Mouse (Mus musculus) mouse embryonic stem cell (cell line): Measurements from ENCODE around the gene Trim28.

Experiments
- in situ Hi-C, 2 experiments: fragments of 300-500 bp; cut with MboI; formaldehyde crosslinking; loops; 1 replicate in 1 of 2; 3 replicates in 1 of 2; pipeline ENCODE4 v1.14.3; 2019 to 2020; ENCODE audit warnings: low sequenced_read_pairs in 2 of 2, low pct_unique_long_range_greater_than_20kb in 1 of 2, mixed read lengths in 1 of 2; ENCODE audit not compliant: unreplicated experiment in 1 of 2

The Trim28 gene

DNA sequence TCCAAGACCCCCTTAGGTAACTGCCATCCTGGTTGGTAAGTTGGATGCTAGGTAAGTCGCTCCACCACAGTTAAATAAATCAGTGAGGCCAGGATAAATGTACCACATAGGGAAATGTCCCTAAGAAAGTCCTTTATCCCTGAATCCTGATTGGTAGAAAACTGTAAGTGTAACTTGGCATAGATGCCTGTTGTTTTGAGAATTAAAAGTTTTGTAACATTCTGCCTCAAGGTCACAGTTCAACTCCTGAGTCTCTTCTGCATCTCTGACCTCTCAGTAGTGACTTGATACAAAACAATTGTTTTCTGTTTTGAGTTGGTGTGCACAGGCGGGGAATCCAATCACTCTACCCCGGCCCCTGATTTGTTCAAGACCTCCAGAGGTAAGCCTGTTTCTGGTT is at the start of gene Trim28:
Gene Trim28, plus strand, starts transcription at position 264 of the 400 bp plus-strand sequence.
- in situ Hi-C loops, result no loop called here

DNA sequence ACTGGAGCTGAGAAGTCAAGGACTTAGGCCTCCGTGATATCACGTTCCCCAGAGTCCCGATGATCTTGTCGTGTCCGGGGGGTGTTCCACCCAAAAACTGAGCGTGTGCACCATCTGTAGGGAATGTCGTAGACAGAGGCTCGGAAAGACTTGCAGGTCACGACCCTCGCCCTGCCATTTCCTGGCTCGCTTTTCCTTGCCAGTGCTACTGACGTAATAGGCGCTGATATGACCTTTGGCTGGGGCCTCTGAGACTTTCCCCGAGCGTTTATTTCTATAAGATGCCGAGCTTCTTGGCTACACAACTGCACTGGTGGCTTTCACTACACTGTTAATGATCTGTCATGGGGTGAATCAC is 49.1 kb upstream of the Trim28 start:
- in situ Hi-C loops, result no loop called here

DNA sequence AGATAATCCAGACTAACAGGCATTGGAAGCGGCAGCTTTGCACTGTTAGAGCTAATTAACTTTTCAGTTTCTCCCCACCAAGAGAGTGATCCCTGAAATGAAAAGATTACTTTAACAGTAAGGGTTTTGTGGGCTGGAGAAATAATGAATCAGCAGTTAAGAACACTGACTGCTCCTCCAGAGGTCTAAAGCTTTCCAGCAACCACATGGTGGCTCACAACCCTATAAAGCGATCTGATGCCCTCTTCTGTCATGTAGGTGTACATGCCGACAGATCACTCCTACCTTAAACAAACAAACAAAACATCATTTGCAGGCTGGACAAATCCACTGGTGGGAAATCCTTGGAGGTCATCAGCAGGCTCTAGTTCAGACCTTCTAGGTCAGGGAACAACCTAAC is 44.0 kb upstream of the Trim28 start:
- in situ Hi-C loops, result no loop called here

DNA sequence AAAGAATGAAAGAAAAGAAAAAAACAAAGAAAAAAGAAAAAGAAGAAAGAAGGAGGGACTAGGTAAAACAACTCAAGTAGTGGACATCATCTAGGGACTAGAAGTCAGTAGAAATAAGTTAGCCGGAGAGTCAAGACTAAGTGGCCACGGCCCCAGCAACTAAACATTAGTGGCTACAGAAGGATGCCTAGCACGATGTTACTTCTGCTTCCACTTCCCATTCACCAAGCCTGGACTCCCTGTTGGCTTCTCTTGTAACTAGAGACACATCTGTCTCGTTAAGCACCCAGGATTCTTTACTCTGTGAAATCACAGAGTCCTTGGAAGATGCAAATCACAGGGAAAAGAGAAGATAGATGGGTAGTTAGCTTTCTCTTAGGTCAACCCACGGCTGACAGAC is 41.4 kb upstream of the Trim28 start:
- in situ Hi-C loops, result no loop called here

DNA sequence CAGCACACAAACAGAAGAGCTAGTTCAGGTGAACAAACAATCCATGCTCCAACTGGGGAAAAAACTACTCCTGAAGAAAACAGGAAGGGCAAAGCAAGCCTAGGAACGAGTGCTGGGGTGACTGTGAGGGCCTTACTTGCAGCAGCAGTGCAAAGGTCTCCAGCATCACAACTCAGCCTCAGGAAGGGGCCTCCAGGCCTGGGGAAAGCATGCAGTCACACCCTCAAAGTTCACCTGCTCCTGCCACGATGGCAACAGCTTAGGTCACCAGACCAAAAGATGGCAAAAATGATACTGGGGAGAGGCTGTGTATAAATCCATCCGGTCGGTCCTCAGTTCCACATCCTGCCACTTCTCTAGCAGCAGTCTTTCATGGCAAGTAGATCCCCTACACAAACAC is 40.0 kb upstream of the Trim28 start:
- in situ Hi-C loops, result no loop called here

DNA sequence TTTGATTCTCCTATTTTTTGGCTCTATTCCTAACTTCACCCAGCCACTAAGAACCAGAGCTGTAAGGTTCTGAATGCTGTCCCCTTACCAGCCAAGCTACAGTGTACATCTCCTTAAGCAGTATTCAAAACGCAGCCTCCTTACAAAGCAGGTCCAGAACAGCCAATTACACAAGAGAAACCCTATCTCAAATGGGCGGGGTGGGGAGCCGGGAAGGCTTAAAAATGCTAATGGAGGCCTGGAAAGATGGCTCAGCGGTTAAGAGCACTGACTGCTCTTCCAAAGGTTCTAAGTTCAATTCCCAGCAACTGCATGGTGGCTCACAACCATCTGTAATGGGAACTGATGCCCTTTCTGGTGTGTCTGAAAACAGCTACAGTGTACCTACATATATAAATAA is 39.2 kb upstream of the Trim28 start:
- in situ Hi-C loops, result no loop called here

DNA sequence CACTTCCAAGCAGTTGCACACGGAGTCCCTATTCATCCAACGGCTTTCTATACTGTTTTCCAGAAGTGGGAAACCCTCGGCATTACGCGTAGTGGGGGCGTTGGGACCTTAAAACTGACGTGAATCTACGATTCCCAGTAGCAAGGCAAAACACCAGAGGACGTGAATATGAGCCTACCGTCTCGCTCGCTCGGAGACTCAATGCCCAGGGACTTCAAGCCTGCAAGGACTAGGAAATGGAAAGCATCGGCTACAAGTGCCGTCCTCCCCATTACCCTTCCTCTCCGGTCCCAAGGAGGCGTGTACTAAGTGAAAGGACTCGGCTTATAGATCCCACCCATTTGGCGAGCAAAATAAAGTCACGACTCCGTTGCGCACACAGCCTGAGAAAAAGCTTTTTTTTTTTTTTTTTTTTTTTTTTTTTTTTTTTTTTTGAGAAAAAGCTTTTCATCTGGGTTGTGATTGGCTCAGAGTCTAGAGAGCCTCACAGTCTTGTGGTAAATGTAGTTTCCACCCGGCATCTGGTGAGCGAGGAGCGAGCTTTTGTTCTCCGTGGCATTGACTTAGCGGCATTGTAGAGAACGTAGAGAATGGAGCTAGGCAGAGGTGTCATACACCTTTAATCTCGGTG is 37.3 kb upstream of the Trim28 start:
- in situ Hi-C loops, result no loop called here

DNA sequence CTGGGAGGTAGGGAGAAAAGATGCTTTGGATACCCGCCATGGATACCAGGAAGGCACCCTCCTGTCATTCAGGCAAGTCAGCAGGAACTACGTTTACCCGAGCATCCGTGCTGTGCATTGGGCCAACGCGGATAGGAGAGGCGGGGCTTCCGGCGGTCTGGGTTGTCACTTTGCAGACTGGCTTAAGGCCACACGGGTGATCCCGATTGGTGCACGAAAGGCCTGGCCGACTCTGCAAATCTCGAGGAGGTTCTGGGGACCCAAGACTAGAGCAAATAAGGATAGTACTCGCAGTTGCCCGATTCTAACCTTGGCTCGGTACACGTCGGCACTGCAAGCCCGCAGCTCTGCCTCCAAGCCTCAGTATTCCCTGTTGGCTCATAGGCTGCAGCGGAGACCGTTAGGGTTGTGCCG is 33.2 kb upstream of the Trim28 start, which contains the start of gene Zfp324:
Gene Zfp324, plus strand, starts transcription at position 161 of the 414 bp plus-strand sequence.
- in situ Hi-C loops, result no loop called here

DNA sequence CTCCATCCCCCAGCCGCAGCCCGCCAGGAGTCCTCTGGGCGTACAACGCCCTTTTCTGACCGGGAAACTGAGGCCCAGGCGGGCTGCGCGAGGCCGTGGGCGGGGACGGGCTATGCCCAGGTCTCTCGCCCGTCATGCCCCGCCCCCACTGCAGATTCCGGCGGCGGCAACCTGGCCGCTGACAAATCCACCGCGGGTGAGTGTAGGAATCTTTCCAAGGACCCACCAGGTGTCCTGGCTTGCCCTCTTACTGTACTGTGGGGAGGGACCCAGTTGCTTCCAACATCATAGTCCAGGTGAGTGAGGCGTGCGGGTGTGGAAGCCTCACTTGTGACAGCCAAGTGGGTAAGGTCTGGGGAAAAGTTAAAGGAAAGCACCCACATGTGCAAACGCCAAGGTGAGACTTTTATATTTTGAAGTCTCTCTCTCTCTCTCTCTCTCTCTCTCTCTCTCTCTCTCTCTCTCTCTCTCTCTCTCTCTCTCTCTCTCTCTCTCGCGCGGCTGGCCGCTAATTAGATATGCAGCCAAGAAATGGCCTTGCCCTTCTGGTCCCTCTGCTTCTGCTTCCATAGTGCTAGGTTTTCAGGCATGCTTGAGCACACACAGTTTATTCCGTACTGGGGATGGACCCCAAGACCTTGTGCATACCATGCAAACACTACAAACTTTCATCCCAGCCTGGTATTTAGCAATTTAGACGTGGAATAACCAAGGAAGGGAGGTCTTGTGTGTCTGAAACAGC is 32.6 kb upstream of the Trim28 start:
- in situ Hi-C loops, result no loop called here

DNA sequence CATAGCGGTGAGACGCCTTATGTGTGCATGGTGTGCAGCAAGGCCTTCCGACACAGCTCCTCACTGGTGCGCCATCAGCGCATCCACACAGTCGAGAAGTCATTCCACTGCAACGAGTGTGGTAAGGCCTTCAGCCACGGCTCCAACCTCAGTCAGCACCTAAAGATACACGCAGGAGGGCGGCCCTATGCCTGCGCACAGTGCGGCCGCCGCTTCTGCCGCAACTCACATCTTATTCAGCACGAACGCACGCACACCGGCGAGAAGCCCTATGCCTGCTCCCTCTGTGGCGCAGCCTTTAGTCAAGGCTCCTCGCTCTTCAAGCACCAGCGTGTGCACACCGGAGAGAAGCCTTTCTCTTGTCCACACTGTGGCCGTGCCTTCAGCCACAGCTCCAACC is 28.0 kb upstream of the Trim28 start:
- in situ Hi-C loops, result no loop called here

DNA sequence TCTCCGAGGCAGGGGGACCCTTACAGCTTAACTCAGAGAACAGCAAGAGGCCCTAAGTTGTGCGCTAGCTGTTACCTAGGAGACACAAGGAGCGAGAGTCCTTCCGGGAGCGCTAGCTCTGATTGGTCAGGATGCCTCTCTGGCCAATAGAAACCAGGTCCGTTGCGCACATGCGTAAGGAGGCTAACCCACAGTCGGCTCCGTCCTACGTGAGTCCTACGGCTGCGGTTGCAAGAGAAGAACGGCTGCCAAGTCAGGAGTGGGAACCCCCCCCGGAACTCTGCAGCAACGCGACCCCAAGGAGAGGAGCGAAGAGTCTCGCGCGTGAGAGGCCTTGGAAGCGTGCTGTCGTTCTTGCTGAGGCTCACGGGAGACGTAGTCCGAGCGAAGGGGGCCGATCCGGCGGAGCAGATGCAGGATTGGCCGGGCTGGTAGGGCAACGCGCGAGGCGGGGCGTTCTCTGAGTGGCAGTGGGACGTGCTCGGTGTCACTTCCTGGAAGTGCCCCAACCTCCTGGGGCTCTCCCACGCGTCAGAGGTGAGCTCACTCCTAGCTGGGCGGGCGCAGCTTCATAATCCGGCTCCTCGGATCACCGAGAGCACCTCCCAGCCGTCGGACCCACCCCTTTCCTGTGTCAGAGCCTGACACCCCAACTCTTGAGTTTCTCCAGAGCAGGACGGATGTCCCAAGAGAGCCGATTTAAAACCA is 21.1 kb upstream of the Trim28 start, which contains the start of gene Zfp446:
Gene Zfp446, plus strand, starts transcription at position 167 of the 708 bp plus-strand sequence.
- in situ Hi-C loops, result no loop called here

DNA sequence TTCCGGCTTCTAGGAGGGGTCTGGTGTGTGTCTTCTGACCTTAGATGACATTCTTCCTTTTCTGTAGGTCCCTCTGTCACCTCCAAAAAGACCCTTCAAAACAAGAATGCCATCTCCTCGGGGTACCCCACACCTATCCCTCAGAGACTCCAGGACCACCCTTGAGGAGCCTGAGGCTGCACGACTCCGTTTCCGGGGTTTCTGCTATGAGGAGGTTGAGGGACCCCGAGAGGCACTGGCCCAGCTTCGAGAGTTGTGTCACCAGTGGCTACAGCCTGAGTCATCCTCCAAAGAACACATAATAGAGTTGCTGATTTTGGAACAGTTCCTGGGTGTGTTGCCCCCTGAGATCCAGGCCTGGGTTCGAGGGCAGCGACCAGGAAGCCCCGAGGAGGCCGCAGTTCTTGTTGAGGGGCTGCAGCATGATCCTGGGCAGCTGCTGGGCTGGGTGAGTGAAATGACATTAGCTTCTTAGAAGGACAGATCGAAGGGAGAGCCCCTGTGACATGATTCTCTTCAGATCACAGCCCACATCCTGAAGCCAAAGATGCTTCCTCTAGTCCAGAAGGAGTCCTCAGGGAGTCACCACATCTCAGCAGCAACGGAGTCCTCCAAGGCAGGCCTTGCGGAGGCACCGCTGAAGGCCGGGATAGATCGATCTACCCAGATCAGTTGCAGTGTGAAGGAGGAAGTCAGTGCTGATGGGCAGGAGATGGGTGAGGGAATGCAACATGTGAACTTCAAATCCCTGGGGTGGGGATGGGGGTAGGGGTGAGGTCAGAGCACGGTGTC is 19.8 kb upstream of the Trim28 start:
- in situ Hi-C loops, result no loop called here

DNA sequence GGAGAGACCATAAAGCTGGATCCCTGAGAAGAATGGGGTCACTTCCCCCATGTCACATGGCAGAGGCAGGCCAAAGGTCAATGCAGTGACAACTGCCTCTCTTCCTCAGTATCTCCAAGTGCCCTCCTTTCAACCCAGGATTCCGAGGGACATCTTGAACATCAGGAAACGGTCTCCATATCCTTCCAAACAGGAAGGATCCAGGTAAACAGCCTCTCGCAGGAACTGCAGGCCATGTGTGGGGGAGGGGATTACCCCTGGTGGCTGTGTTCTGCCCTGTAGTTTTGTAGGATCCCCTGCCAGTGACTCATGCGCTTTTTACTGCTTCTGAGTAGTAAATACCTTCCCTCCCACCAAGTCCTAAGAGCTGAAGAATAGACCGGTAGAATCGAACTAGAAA is 19.1 kb upstream of the Trim28 start:
- in situ Hi-C loops, result no loop called here

DNA sequence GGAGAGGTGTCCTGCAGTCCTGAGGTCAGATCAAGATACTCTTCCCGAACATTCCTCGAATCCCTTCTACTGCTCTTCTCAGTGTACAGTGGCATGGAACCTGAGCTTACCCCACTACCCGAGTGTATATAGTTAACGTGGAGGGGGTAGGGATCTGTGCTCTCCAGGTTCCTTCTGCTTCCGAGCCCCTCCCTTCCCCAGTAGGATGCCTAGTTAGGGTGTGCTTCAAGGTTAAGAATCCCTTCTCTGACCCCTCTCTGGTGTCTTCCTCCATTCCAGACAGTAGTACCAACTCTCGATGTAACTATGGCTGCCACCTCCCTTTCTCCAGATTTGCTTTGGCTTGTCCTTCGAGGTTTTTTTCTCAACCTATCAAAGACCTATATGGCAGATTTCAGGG is 18.6 kb upstream of the Trim28 start:
- in situ Hi-C loops, result no loop called here

DNA sequence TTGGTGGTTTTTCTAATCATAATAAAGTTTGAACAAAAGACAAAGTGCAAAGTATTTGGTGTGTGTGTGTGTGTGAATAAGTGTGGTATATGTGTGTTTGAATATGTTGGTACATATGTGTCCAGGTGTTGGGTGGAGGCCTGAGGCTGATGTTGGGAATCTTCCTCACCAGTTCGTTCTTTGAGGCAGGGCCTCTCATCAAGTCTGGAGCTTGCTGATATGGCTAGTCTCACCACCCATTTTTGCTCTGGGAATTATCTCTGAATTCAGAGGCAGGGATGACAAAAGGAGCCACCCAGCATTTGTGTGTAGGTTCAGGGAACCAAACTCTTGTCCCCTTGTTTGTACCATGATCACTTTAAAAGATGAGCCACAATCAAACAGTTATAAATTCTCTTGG is 13.2 kb upstream of the Trim28 start:
- in situ Hi-C loops, result no loop called here

DNA sequence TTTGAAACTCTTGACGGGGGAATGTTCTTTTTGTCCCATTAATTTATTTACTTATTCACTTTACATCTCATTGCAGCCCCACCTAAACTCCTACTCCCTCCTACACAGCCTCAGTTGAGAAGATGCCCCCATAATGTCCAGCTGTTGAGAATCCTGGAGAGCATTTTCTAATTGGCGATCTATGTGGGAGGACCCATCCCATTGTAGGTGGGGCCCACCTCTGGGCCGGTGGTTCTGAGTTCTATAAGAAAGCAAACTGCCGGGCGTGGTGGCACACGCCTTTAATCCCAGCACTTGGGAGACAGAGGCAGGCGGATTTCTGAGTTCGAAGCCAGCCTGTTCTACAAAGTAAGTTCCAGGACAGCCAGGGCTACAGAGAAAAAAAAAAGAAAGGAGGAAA is 12.0 kb upstream of the Trim28 start:
- in situ Hi-C loops, result no loop called here

DNA sequence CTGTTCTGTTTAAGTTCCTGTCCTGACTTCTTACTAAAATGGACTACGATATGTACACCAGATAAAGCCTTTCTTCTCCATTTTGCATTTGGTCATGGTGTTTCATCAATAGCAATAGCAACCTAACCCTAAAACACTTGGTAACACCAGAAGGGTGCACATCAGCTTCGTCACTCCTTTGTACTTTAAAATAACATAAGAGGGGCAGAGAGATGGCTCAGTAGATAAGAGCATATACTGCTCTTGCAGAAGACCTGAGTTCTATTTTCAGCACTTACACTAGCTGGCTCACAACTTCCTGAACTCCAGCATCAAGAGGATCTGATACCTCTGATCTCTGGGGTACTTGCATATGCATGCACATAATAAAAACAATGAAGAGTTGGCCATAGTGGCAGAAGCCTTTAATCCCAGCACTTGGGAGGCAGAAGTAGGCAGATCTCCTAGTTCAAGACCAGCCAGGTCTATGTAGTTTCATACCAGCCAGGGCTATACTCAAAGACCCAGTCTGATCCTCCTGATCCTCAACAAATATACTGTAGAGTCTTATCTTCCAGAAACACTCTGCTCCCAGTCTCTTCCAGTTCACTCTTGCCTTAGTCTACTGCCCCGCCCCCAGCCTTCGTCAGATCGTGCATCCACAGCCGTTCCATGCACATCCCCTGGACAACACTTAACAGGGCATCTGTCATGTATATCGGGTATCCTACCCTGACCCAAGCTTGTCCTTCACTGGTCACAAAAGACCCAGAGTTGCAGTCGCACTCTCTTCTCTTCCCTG is 11.3 kb upstream of the Trim28 start:
- in situ Hi-C loops, result no loop called here

DNA sequence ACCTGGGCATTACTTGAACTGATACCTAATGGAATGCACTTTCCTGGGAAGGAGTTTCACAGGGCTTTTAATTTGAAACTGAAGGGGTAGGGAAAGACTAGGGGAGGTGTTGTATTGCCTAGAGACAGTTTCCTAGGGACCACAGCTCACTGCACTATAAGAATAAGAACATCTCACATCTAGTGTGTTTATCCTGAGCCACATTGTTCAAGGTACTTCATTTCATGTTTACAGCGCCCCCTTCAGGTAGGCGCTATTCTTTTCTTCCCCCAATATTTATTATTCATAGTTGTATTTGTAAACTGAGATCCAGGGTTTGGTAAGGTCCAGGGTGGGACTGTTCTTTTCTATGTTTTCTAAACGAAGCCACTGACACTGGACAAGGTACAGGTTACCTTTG is 6.7 kb upstream of the Trim28 start:
- in situ Hi-C loops, result no loop called here
